Mouse (Mus musculus): ENCODE data around the gene Prpf8.

DNA sequence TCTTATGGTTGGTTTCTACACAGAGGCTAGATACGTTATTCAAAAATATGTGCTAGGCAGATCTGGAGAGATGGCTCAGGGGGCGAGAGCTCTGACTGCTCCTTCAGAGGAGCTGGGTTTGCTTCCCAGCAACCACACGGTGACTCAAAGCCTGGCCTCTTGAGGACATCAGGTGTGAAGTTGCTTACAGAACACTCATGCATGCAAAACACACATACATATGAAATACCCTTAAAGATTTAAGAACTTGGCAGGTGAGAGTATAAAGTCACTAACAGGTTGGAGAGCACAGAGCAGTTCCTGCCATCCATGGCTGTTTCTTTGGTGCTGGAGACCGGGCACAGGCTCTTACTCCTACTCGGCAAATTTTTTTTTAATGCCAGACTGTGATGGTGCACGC, 40.3 kb downstream of the Prpf8 start:
- TF ChIP-seq CTCF (IDR thresholded peaks at IDR 0.05) (no peak), EP300 (IDR thresholded peaks at IDR 0.05) (peak; percentile 60)
